Mouse (Mus musculus) retina, adult 2 months (tissue): ENCODE measurements around the gene Apoa4.

Experiments
- DNase-seq: peaks from one replicate; pipeline ENCODE4 v3.0.0-alpha.2; 2012; ENCODE audit warnings: low read depth, low spot score

Gene Apoa4

GRCm38 (mm10) chr9:46224945-46225660, 15.4 kb upstream of the Apoa4 start:
- DNase-seq = no peak

GRCm38 (mm10) chr9:46227064-46227614, 13.4 kb upstream of the Apoa4 start:
- no peak for DNase-seq

DNA sequence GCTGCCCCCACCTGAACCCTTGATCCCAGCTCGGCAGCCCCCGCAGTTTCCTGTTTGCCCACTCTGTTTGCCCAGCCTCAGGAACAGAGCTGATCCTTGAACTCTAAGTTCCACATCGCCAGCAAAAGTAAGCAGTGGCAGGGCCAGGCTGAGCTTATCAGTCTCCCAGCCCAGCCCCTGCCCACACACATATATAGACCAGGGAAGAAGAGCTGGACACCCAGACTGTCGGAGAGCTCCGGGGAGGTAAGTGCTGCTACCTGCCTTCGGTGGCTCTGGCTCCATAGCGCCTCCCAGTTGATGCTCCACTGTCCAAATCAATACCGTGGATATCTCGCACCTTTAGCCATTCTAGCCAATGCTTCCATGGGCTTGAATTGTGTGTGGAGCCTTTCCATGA, 12.0 kb upstream of the Apoa4 start, which contains the start of gene Apoa1:
Gene Apoa1 (plus strand): TSS at position 90 of the 400 bp plus-strand sequence.
- DNase-seq = no peak

GRCm38 (mm10) chr9:46229573-46230449, 10.7 kb upstream of the Apoa4 start:
- peak; percentile 57 for DNase-seq

DNA sequence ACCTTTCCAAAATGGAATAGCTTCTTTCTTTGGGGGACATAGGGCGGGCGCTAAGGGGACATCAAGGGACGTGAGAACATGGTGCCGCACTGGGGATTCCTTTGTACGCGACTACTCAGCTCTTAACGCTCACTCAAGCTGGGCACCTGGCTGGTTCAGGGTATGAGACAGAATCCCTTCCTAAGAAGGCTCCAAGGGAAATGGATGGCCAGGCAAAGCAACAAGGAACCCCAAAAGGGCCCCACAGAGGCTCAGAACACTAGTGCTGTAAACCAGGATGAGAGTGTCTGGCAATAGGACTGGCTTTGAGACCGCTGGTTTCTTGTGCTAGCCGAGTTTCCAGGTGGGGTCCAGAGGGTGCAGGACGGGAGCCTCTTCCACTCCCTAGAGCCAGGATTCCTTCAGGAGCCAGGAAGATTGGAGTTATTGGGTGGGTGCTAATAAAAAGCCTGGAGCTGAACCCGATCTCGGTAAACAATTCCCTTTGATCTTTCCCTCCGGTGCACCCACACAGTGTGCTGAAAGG, 10.0 kb upstream of the Apoa4 start:
- DNase-seq = no peak

DNA sequence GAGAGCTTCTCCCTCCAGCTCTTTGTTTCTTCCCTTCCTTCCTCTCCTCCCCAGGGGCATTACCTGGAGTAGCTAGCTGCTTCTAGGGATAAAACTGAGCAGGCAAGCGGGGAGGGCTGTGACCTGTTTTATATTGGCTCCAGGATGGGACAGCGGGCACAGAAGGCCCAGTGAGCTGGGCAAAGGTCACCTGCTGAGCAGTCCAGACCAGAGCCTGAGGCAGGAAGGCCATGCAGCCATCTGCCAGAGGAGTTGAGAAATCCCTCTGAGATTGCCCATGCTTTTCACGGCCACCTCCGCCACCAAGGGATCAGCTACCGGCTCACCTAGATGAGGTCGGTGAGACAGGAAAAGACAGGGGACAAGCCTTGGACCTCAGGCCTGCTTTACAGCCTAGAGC, 5.3 kb upstream of the Apoa4 start:
- no peak for DNase-seq

GRCm38 (mm10) chr9:46235596-46235648, 5.1 kb upstream of the Apoa4 start, which contains the start of gene Apoc3:
Gene Apoc3 (minus strand): TSS chr9:46235636.
- no peak for DNase-seq

GRCm38 (mm10) chr9:46235649-46236048, 4.8 kb upstream of the Apoa4 start:
- no peak for DNase-seq

GRCm38 (mm10) chr9:46238850-46239249, 1.6 kb upstream of the Apoa4 start:
- DNase-seq = no peak

DNA sequence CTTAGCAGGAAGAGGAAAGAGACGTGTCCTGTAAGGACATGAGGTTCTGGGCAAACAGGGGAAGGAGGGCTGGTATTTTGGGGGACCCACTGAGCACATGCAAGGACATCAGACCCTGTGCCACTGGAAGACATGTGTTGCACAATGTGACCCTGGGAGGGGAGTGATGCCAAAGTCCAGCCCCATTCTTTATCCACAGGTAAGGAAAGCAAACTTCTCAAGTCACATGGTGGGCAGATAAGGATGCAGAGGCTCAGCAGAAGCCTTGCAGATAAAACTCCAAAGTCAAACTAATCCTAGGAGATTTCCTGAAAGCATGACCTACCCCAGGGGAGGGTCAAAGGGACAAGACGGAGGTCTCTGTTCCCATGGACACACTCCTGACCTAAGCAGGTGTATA, 1.3 kb downstream of the Apoa4 start:
- no peak for DNase-seq

DNA sequence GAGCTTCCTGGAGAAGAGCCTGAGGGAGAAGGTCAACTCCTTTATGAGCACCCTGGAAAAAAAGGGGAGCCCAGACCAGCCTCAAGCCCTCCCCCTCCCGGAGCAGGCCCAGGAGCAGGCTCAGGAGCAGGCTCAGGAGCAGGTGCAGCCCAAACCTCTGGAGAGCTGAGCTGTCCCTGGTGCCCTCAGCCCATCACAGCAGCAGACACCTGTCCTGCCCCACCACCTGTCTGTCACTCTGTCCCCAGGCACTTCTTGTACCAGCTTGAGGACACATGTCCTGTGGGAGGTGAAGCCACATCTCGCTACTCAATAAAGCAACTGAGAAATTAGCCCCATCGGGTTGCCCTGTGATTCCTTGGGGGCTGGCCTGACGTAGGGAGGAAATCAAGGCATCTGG, 2.6 kb downstream of the Apoa4 start:
- DNase-seq = no peak

DNA sequence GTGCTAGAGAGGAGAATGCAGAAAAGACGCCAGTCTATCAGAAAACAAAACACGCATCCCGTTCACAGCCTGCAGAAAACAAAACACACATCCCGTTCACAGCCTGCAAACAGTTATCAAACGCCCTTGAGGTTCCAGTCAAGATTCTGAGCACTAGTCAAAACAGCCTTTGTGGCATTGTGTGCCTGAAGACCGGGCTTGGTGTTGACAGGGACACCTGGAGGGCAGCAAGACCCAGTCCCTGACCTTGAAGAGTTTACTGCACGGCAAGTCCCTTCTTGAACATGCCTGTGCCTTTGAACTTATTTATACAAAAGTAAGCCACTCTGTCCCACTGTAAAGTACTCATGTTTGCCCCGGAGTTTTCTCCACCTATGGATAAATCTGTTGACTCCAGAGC, 3.1 kb downstream of the Apoa4 start:
- no peak for DNase-seq

DNA sequence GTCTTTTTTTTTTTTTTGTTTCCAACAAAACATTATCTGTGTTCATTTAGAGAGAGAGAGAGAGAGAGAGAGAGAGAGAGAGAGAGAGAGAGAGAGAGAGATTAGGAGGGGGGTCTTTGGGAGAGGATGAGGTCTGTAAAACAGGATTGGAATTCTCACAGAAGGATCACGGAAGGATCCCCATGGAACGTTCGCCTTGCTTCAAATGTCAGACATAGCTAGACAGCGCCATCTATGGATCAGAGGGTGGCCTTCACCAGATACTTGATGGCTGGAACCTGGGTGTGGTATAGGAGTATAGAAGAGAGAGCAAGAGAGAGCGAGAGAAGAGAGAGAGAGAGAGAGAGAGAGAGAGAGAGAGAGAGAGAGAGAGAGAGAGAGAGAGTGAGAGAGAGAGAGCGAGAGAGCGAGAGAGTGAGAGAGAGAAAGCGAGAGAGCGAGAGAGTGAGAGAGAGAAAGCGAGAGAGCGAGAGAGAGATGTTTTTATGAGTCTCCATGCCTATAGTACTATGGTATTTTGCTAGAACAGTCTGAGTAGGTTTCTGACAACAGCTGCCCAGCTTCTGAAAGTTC, 6.3 kb downstream of the Apoa4 start:
- DNase-seq = peak; percentile 65

- DNase-seq = no peak
These were observed 15.7 kb downstream of the Apoa4 start for GRCm38 (mm10) chr9:46256177-46256576.

GRCm38 (mm10) chr9:46256658-46257385, 16.3 kb downstream of the Apoa4 start:
- no peak for DNase-seq

GRCm38 (mm10) chr9:46257546-46257945, 17.1 kb downstream of the Apoa4 start:
- DNase-seq = no peak

- DNase-seq = no peak
These were observed 18.6 kb downstream of the Apoa4 start for GRCm38 (mm10) chr9:46259111-46259510.

GRCm38 (mm10) chr9:46261131-46261530, 20.6 kb downstream of the Apoa4 start:
- DNase-seq = no peak

GRCm38 (mm10) chr9:46268343-46268873, 27.9 kb downstream of the Apoa4 start, which contains the start of gene Apoa5:
Gene Apoa5 (plus strand): TSS chr9:46268633.
- DNase-seq = no peak

DNA sequence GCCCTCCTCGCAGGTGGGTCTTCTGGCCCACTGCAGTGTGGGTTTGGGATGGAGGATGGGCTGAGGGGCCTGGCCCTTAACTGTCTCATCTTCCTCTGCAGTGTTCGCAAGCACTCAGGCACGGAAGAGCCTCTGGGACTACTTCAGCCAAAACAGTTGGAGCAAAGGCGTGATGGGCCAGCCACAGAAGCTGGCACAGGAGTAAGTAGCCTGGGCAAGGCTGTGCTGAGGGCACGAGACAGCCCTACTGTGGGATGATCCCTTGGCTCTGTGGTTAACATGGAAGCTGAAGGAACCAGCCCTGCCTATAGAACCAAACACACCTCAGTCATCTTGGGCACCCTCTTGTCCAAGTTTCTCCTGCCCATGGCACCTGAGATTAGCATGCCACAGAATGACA, 28.6 kb downstream of the Apoa4 start:
- DNase-seq = no peak

GRCm38 (mm10) chr9:46270782-46271181, 30.3 kb downstream of the Apoa4 start:
- no peak for DNase-seq

DNA sequence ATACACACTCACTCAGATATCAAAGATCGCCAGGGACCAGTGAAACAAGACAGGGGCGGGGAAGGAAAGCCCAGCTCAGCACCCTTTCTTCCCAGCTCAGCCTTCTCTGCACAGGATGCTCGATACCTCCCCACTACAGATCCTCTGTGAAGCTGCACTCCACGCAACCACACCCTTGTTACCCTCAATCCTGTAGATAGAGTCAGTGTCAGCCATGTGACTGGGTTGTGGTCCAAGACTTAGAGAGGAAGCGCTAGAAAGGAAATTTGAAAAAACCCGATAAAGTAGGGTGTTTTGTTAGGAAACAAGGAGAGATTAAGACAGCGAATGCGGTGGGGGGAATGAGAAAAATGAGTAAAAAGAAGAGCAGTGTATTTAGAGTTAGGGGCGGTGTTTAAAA, 31.6 kb downstream of the Apoa4 start:
- DNase-seq = no peak
